In the genomic region with DNA sequence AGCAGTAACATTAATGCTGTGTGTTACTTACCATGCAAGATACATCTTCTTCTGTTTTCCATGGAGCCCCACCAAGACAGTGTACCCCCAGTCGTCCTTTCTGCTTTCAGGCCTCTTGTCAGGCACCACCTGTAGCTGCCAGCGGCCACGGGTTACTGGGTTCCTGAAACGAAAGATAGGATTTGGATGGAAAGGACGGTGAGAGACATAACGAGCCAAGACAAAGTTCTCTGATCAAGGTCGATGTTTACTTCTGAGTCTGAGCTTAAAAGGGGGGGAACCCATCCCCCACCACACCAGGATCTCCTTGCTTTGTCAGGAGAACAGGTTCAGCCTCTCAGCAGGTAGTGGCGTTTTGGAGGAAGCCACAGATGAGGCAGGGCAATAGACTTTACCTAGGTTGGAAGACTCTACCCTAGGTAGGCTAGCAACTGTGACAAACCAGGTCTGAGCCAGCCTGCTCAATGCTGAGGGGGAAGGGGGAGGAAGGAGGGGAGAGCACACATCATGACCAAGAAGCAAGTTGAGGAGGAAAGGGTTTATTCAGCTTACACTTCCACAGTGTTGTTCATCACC, we compare ENCODE assay signal across 23 mouse cellular contexts.
"Had no signal": no experiment of that assay in that cellular context is flagged by ENCODE, and none has a peak within 500 bp of the region (broad histone marks: within the 10 kb centered on the region; RNA-seq: fewer than 3 reads in every experiment).

No protein-coding gene starts in this region.

- H3K27me3 ChIP-seq: heart, embryonic 13.5 days; heart, embryonic 15.5 days; hindbrain, embryonic 13.5 days; hindbrain, embryonic 15.5 days; limb, embryonic 12.5 days had no signal

- H3K36me3 ChIP-seq: heart, embryonic 13.5 days; heart, embryonic 15.5 days; hindbrain, embryonic 13.5 days; hindbrain, embryonic 15.5 days; limb, embryonic 10.5 days; limb, embryonic 12.5 days had no signal

- H3K4me2 ChIP-seq: heart, embryonic 13.5 days; heart, embryonic 15.5 days; hindbrain, embryonic 13.5 days; hindbrain, embryonic 15.5 days; limb, embryonic 12.5 days; liver, embryonic 11.5 days had no signal

- ATAC-seq: hindbrain, postnatal 0 days; intestine, postnatal 0 days had no signal

- DNase-seq: gastrocnemius, postnatal 14 days; gastrocnemius, postnatal 36 days; heart, adult 18-20 months; heart, postnatal 14 days; heart, postnatal 36 days; kidney, adult 18-20 months; kidney, adult 8-10 months; kidney, postnatal 10 days; kidney, postnatal 25 days; kidney, postnatal 4 days; liver had no signal

- H3K4me1 ChIP-seq: heart, embryonic 13.5 days; heart, embryonic 15.5 days; hindbrain, embryonic 13.5 days; hindbrain, embryonic 15.5 days; limb, embryonic 10.5 days; limb, embryonic 12.5 days had no signal

- H3K4me3 ChIP-seq: heart, embryonic 13.5 days; heart, embryonic 15.5 days; hindbrain, embryonic 13.5 days; hindbrain, embryonic 15.5 days; layer of hippocampus, adult 2 months; left cerebral cortex, adult 2 months; limb, embryonic 10.5 days; limb, embryonic 12.5 days had no signal

- H3K9ac ChIP-seq: heart, embryonic 13.5 days; heart, embryonic 15.5 days; hindbrain, embryonic 13.5 days; hindbrain, embryonic 15.5 days; limb, embryonic 12.5 days; liver, embryonic 14.5 days had no signal

- H3K27ac ChIP-seq: heart, embryonic 13.5 days; heart, embryonic 15.5 days; hindbrain, embryonic 13.5 days; hindbrain, embryonic 15.5 days; hindbrain, postnatal 0 days; layer of hippocampus, adult 2 months; left cerebral cortex, adult 2 months; limb, embryonic 10.5 days; limb, embryonic 12.5 days; liver, embryonic 14.5 days had no signal

- H3K9me3 ChIP-seq: heart, embryonic 15.5 days; hindbrain, embryonic 15.5 days; limb, embryonic 10.5 days had no signal
